Mouse (Mus musculus) neutrophil, adult 5-6 weeks (primary cell): Measurements from ENCODE around the gene Phf8. TPM values are rescaled to one million over a fixed set of nuclear protein-coding genes. Genes with fewer than 3 reads are reported as not detected.
A peak's percentile ranks its signal among the peaks of the same experiment; 100 is the strongest.
"Not testable (repeated sequence)": the region's sequence is repeated elsewhere in the genome, so short reads cannot be mapped to it uniquely, and the experiment has no call there.

Experiments
- ATAC-seq: fragments of 151-379, 151-347 bp; 2 replicates; pipeline ENCODE4 v1.8.0; 2017; ENCODE audit warnings: mild to moderate bottlenecking, moderate TSS enrichment; ENCODE audit not compliant: insufficient number of reproducible peaks, poor library complexity, low FRiP score, severe bottlenecking; ENCODE audit errors: extremely low read depth
- total RNA-seq: library from RNA; stranded (forward); fragments of 200-1000 nt; gene quantifications from 2 replicates; pipeline ENCODE4 v1.2.3, GENCODE M21; 2017

The Phf8 gene
- 49.4 and 60.2 TPM in 2 replicates for total RNA-seq

- ATAC-seq, result peak; percentile 89
Measured at GRCm38 (mm10) chrX:151520458-151521322, at the start of gene Phf8. Gene Phf8, plus strand, starts transcription at chrX:151520672.

- no peak for ATAC-seq
Measured at GRCm38 (mm10) chrX:151488128-151488527, 32.3 kb upstream of the Phf8 start.

GRCm38 (mm10) chrX:151493269-151493668, 27.2 kb upstream of the Phf8 start:
- ATAC-seq, result not testable (repeated sequence)

GRCm38 (mm10) chrX:151496596-151496995, 23.9 kb upstream of the Phf8 start:
- ATAC-seq, result no peak

- ATAC-seq, result no peak
Measured at GRCm38 (mm10) chrX:151508536-151508935, 11.9 kb upstream of the Phf8 start.

- ATAC-seq, result no peak
Measured at GRCm38 (mm10) chrX:151509906-151510305, 10.6 kb upstream of the Phf8 start.

- no peak for ATAC-seq
Measured at GRCm38 (mm10) chrX:151513066-151513465, 7.4 kb upstream of the Phf8 start.

- no peak for ATAC-seq
Measured at GRCm38 (mm10) chrX:151513694-151514093, 6.8 kb upstream of the Phf8 start.

GRCm38 (mm10) chrX:151518181-151518580, 2.3 kb upstream of the Phf8 start:
- no peak for ATAC-seq

- no peak for ATAC-seq
Measured at GRCm38 (mm10) chrX:151520127-151520457, 380 bp upstream of the Phf8 start.

- ATAC-seq, result no peak
Measured at GRCm38 (mm10) chrX:151521786-151522522, 1.5 kb downstream of the Phf8 start.

GRCm38 (mm10) chrX:151553356-151553755, 32.9 kb downstream of the Phf8 start:
- ATAC-seq, result no peak

GRCm38 (mm10) chrX:151575166-151575565, 54.7 kb downstream of the Phf8 start:
- no peak for ATAC-seq

GRCm38 (mm10) chrX:151643386-151643785, 122.9 kb downstream of the Phf8 start:
- ATAC-seq, result no peak

- ATAC-seq, result no peak
Measured at GRCm38 (mm10) chrX:151653744-151654143, 133.3 kb downstream of the Phf8 start.

- no peak for ATAC-seq
Measured at GRCm38 (mm10) chrX:151674492-151675171, 154.2 kb downstream of the Phf8 start.
